Mouse (Mus musculus) brain, embryonic 14.5 days (tissue): ENCODE measurements at regions not wholly inside any gene's neighbourhood (a gene's known extent, or its start where the extent isn't known, plus 50 kb on each side); places are given as distances from the start of the nearest gene placed in this dataset.
A peak's percentile ranks its signal among the peaks of the same experiment; 100 is the strongest.

ENCODE experiments used
- DNase-seq: peaks from one replicate; pipeline ENCODE4 v3.0.0-alpha.2; 2011; ENCODE audit warnings: low read depth
- CTCF ChIP-seq: fragments of 200-500 bp; IDR thresholded peaks from 2 replicates; pipeline ENCODE4 v1.5.1; 2012; ENCODE audit warnings: inconsistent platforms, mild to moderate bottlenecking, moderate library complexity, borderline replicate concordance; ENCODE audit not compliant: insufficient read depth, insufficient read length; ENCODE audit errors: extremely low read depth
- POLR2A ChIP-seq: fragments of 200-500 bp; IDR thresholded peaks from 2 replicates; pipeline ENCODE4 v1.6.1; 2012; ENCODE audit warnings: mild to moderate bottlenecking, inconsistent platforms, borderline replicate concordance; ENCODE audit not compliant: poor library complexity, insufficient read depth, insufficient read length, severe bottlenecking; ENCODE audit errors: extremely low read depth

DNA sequence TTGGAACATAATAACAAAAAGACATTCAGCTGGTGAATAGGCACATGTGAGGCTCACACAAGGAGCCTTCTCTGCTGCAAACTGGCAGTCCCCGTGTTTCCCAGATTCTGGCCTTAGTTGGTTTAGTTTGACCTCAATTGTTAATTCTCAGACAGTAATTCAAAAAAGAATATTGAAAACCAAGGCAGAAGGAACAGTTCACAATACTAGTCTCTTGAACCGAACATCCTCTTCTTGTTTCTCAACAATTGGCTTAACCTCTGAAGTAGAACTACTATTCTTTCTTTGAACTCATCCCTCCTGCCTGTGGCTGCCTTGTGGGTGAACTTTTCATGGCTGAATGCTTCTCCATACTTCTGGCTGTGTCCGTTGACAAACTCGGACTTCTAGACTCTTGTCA, 110.4 kb upstream of the Neil3 start:
- TF ChIP-seq CTCF: no peak
- TF ChIP-seq POLR2A: no peak
- no peak for DNase-seq

DNA sequence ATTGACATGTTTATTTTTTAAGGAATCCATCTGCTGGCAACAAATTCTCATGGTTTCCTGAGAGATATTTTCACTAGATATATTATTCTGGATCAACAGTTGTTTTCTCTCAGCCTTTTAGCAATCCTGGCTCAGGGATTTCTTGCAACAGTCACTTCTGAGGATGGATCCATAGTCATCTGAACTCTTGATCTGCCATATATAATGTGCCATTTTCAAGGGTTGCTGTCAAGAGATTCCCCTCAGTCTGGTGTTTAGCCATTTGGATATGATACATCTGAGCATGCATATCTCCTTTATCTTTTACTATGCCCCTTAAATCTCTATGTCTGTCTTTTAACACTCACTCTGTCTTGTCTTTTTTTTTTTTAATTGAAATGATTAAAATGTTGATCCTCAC, 130.3 kb upstream of the Neil3 start:
- no peak for TF ChIP-seq POLR2A
- no peak for TF ChIP-seq CTCF
- DNase-seq: no peak

- no peak for DNase-seq
- TF ChIP-seq CTCF: no peak
- no peak for TF ChIP-seq POLR2A
These were observed 136.6 kb upstream of the Neil3 start for GRCm38 (mm10) chr8:53775511-53775910.

- no peak for TF ChIP-seq CTCF
- no peak for TF ChIP-seq POLR2A
- DNase-seq: no peak
These were observed 142.0 kb upstream of the Neil3 start for GRCm38 (mm10) chr8:53780886-53781285.

- DNase-seq: no peak
- TF ChIP-seq CTCF (no peak), POLR2A (no peak)
These were observed 143.0 kb upstream of the Neil3 start for GRCm38 (mm10) chr8:53781885-53782284.

- TF ChIP-seq POLR2A: no peak
- no peak for TF ChIP-seq CTCF
- DNase-seq: no peak
These were observed 149.3 kb upstream of the Neil3 start for GRCm38 (mm10) chr8:53788202-53788601.

DNA sequence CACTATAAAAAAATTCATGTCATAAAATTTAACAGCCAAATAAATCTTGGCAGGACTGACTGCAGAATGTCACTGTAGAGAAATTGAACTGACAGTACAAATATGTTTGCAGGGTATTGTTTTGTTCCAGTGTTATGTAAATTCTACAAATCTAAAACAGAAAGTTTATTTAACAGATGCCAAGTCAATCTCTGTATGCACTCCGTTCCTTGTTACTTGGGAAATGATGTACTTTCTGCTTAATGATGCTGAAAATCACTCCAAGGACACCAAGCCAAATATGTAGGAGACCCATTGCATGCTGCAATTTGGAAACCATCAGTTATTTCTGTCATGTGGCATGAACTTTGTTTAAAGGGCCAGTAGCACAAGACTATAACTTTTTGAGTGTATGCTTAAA, 182.3 kb upstream of the Neil3 start:
- TF ChIP-seq POLR2A (no peak), CTCF (no peak)
- DNase-seq: peak; percentile 31

DNA sequence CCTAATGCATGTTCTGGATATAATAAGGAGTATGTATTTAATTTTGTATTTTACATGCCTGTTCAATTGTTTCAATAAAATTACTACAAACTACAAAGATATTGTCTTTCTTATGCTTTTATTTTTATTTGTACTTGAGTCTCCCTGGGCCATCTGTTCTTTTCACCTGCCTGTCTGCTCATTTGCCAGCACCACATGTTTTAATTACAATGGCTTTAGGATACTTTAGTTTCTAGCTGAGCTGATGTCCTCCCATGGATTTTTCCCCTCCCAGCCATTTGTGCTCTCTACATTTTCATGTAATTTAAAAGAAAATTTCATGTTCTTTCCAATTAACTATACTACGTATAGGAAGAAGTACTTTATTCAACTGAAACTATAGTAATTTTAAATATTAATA, 188.5 kb upstream of the Neil3 start:
- DNase-seq: peak; percentile 18
- TF ChIP-seq CTCF: no peak
- TF ChIP-seq POLR2A: no peak

DNA sequence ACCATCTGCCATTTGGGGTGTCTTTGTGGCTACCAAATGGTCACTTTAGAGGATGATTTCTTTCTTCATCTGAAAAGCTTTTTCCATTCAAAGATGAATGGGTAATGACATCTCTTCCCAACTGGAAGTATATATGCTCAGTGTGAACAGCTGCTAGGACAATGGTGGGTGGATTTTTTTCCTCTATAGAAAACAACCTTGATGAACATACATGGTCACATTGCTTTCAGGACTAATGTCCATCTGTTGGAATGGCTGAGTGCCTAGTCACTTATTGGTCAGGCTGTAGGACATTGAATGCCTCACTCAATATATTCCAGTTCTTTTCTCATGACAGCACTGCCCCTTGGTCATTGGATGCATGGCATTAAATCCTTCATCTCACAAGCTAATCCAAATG, 209.0 kb upstream of the Neil3 start:
- DNase-seq: no peak
- TF ChIP-seq POLR2A (no peak), CTCF (no peak)

- TF ChIP-seq POLR2A: no peak
- TF ChIP-seq CTCF: no peak
- no peak for DNase-seq
These were observed 208.8 kb upstream of the Vegfc start for GRCm38 (mm10) chr8:53868567-53868966.

- peak; percentile 75 for DNase-seq
- TF ChIP-seq POLR2A: no peak
- TF ChIP-seq CTCF: peak; percentile 66; the same call in 1 of the 2 replicates
These were observed 207.3 kb upstream of the Vegfc start for GRCm38 (mm10) chr8:53869997-53870596.

GRCm38 (mm10) chr8:53872033-53872619, 205.3 kb upstream of the Vegfc start:
- TF ChIP-seq CTCF (no peak), POLR2A (no peak)
- peak; percentile 43 for DNase-seq

- TF ChIP-seq CTCF (no peak), POLR2A (no peak)
- no peak for DNase-seq
These were observed 198.6 kb upstream of the Vegfc start for GRCm38 (mm10) chr8:53878846-53879245.

DNA sequence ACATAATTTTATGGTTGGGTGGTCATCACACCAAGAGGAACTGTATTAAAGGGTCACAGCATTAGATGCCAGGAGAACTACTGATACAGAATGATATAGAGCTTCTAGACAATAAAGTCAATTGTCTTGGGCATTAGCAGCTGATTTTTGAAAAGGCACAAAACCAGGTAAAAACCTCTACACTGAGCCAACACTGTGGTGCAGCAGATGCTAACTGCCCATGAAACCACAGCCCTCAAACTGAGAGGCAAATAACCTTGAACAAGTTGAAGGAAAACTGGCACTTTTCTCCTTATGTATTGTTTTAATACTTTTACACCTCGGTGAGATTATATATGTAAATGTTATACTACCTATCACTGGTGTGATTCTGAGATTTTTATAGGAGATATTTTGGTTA, 195.9 kb upstream of the Vegfc start:
- no peak for DNase-seq
- TF ChIP-seq POLR2A (no peak), CTCF (no peak)
